Mouse (Mus musculus): ENCODE data around the gene St8sia4.

GRCm38 (mm10) chr1:95598108-95598507 lies 69.3 kb downstream of the St8sia4 start:
- no peak for TF ChIP-seq TAL1 (IDR thresholded peaks at IDR 0.05; ENCODE audit: low read length)
- TF ChIP-seq GATA1 (IDR thresholded peaks at IDR 0.05; ENCODE audit: low read length): no peak
